Mouse (Mus musculus) heart, adult 2 months (tissue): ENCODE data around the gene Tlr12. TPM values are rescaled to one million over a fixed set of nuclear protein-coding genes. Genes with fewer than 3 reads are reported as not detected.
A peak's percentile ranks its signal among the peaks of the same experiment; 100 is the strongest.

Source experiments
- DNase-seq, 2 experiments: peaks; one replicate each; pipeline ENCODE4 v3.0.0; 2021
- H3K27ac ChIP-seq: fragments of 200-600 bp; 2 replicates; pipeline ENCODE4 v1.8.1; 2022
- H3K27me3 ChIP-seq: fragments of 200-500 bp; 2 replicates; pipeline ENCODE4 v1.6.1; 2012; ENCODE audit warnings: mild to moderate bottlenecking, low read length, inconsistent platforms, mixed read lengths; ENCODE audit not compliant: control insufficient read depth, insufficient read depth
- H3K36me3 ChIP-seq: fragments of 200-500 bp; 2 replicates; pipeline ENCODE4 v1.6.1; 2012; ENCODE audit warnings: low read length, inconsistent platforms; ENCODE audit not compliant: control insufficient read depth, insufficient read depth
- H3K4me1 ChIP-seq: fragments of 200-500 bp; 2 replicates; pipeline ENCODE4 v1.6.1; 2011; ENCODE audit warnings: low read length; ENCODE audit not compliant: control insufficient read depth, insufficient read depth
- H3K4me3 ChIP-seq: fragments of 200-600 bp; 2 replicates; pipeline ENCODE4 v1.8.1; 2022
- H3K79me2 ChIP-seq: fragments of 200-500 bp; replicated peaks from 2 replicates; pipeline ENCODE4 v1.6.1; 2012; ENCODE audit warnings: mild to moderate bottlenecking, inconsistent platforms, low read length, moderate library complexity, mixed read lengths; ENCODE audit not compliant: control insufficient read depth, insufficient read depth
- H3K9ac ChIP-seq: fragments of 200-500 bp; 2 replicates; pipeline ENCODE4 v1.6.1; 2012; ENCODE audit warnings: low read depth, mild to moderate bottlenecking, control low read depth, inconsistent platforms, low read length, mixed read lengths
- CTCF ChIP-seq: fragments of 200-600 bp; IDR thresholded peaks from 2 replicates; pipeline ENCODE4 v1.8.1; 2022; ENCODE audit warnings: antibody characterized with exemption, mild to moderate bottlenecking, moderate library complexity
- EP300 ChIP-seq: fragments of 200-500 bp; IDR thresholded peaks from 2 replicates; pipeline ENCODE4 v1.6.1; 2011; ENCODE audit warnings: low read depth, low read length, control low read depth; ENCODE audit not compliant: insufficient read depth
- POLR2A ChIP-seq: fragments of 200-500 bp; IDR thresholded peaks from 2 replicates; pipeline ENCODE4 v1.6.1; 2011; ENCODE audit warnings: mild to moderate bottlenecking, low read depth, low read length, control low read depth; ENCODE audit not compliant: insufficient read depth
- WGBS: fragments of 180-500 bp; shearing (Covaris S2); methylation state at CpG from one replicate; pipeline ENCODE4 v1.1.7; 2018; 5-methylcytosine and 5-hydroxymethylcytosine counted together
- intact Hi-C: fragments of 180-260 bp; cut with DNase I; formaldehyde crosslinking; loops from one replicate; pipeline ENCODE4 v1.15.1; 2025
- polyA plus RNA-seq: library from polyadenylated mRNA; depleted of rRNA; stranded (reverse); fragments of >200 nt; gene quantifications from 2 replicates; pipeline ENCODE4 v1.2.3, GENCODE M21; 2012
- total RNA-seq, 2 experiments: library from RNA; stranded (reverse); gene quantifications; 2 replicates each; pipeline ENCODE4 v1.2.3; 2021

The Tlr12 gene
- total and polyA plus RNA-seq, 3 experiments: 0.09 to 0.21 (median 0.10) TPM

DNA sequence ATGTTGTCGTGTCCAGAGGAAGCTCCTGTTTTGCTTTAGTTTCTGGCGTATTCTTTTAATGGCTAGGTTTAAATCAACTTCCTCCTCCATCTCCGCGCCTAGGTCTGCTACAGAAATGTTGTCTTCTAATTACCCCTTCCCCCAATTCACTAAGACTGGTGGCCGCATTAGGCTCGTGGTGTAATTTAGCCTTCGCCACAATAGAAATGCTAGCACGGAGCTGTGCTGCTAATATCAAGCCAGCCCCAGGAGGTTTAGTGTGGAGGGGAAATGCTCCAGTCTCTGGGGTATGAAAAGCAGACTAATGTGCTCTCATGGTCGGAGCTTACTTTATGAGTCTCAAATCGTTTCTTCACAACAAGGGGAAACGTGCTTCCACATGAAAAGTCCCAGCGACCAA is 37.0 kb upstream of the Tlr12 start:
- no peaks in the 10 kb centered on the region for H3K36me3 ChIP-seq
- peaks cover 2% of the 10 kb centered on the region; the same call in 1 of the 2 replicates for H3K4me1 ChIP-seq
- intact Hi-C loops: no loop called here
- H3K4me3 ChIP-seq: peak overlapping the region; percentile 64
- no peaks in the 10 kb centered on the region for H3K79me2 ChIP-seq
- no peak overlapping the region; the same call in 1 of the 2 replicates for H3K27ac ChIP-seq
- no peak for DNase-seq
- 15% methylated on average over 12 of the region's 12 CpGs for WGBS
- no peaks in the 10 kb centered on the region for H3K27me3 ChIP-seq
- TF ChIP-seq POLR2A: no peak
- no peak for TF ChIP-seq EP300
- H3K9ac ChIP-seq: peak overlapping the region; percentile 71

DNA sequence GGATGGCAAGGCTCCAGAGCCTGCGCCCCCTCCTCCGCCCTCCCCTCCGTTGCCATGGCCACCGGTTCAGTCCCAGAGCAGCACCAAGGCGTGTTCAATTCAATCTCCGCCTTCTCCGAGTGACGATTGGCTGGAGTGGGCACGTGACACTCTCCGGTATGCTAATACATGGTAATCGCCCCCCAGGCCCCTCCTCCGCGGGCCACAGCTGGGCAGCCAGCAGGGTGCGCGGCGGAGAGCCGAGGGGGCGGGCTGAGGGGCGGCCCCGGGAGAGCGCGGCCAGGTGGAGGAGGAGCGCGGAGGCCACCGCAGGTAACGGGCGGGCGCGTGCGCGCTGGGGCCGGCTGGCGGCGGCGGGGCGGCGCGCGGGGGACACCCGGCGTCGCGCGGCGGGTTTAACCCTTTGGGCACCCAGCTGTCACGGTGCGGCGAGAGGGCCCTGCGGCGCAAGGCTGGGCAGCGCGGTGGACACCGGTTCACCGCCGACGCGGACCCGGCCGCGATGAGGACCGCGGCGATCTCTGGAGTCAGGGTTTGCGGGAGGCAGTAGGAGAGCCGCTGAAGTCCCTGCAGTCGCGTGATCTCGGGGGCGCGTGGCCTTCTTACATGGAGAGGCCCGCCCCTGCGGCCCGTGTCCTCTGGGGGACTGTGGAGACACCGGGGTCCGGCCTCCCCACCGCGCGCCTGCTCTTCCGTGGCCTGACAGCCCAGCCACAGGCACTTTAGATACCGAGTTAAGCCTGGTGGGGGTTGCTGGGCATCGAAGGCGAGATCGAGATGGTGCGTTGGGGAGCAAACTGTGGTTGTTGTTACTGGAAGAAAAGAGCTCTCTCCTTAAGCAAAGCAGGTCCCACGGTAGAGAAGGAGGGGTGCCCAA is 36.3 kb upstream of the Tlr12 start, which contains the start of gene Phc2:
Phc2 (plus strand) TSS at position 198 of the 877 bp plus-strand sequence.
- TF ChIP-seq CTCF: peak; percentile 52
- no peak for TF ChIP-seq POLR2A
- no peak for TF ChIP-seq EP300
- under 1% methylated on average over 84 of the region's 85 CpGs for WGBS

DNA sequence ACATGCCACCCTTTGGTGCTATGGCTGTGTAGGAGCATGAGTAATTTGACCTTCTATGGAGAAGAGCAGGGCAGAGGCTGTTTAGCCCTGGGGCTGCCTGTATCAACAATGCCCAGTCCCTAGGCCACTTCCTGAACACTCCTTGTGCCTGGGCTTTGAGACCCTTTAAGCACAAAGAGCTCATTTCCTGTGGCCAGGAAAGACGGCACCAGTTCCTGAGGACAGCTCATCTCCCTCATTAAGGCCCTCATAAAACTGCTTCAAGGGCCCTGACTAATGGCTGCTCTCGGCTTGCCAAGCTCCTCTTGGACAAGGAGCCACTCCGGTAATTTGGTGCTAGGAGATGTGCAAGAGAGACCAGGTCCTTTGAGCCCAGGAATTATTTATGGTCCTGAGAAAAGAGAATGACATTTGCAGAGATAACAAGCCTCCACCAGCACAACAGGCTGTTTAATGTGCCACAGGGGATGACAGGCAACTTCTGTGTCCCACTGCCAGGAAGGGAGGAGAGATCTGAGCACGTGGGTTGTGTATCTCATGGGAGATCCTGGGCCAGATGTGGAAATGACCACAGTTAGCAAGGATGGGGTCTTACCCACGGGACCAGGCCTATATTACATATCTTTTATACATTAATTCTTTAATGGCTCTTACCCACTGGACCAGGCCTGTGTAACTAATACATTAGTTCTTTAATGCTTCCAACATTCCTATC is 34.3 kb upstream of the Tlr12 start:
- no peak for DNase-seq
- Histone ChIP-seq H3K4me1 (peaks cover 2% of the 10 kb centered on the region; the same call in 1 of the 2 replicates), H3K36me3 (no peaks in the 10 kb centered on the region), H3K4me3 (no peak overlapping the region), H3K9ac (no peak overlapping the region), H3K27me3 (no peaks in the 10 kb centered on the region), H3K27ac (no peak overlapping the region), H3K79me2 (no peaks in the 10 kb centered on the region)
- WGBS: 31% methylated on average over 5 of the region's 5 CpGs
- TF ChIP-seq CTCF (no peak), POLR2A (no peak), EP300 (no peak)
- intact Hi-C loops: no loop called here

More for the DNA sequence above, 36.3 kb upstream of the Tlr12 start, which contains the start of gene Phc2:
- H3K36me3 ChIP-seq: no peaks in the 10 kb centered on the region
- DNase-seq: peak; percentile 87 to 92
- H3K79me2 ChIP-seq: no peaks in the 10 kb centered on the region
- peaks cover 2% of the 10 kb centered on the region; the same call in 1 of the 2 replicates for H3K4me1 ChIP-seq
- no peaks in the 10 kb centered on the region for H3K27me3 ChIP-seq
- peak within 1 kb of the TSS; percentile 64 for H3K4me3 ChIP-seq
- H3K9ac ChIP-seq: peak within 1 kb of the TSS; percentile 71
- intact Hi-C loops: no loop called here
- no peak within 1 kb of the TSS; the same call in 1 of the 2 replicates for H3K27ac ChIP-seq

DNA sequence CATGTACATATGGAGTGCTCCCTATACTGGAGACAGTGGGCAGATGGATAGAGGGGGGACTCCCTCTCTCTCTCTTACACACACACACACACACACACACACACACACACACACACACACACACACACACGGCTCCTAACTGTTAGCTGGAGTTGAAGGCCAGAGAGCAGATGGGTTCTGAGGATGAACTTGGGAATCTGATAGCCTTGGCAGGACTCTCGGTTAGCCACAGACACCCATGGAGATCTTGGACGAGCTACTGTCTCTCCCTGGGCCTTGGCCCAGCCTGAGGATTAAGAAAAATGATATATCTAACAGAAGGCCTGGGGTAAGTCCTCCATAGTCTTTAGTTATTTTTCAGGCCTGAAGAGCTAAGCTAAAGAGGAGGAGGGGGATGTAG is 33.1 kb upstream of the Tlr12 start:
- DNase-seq: no peak
- 70% methylated on average over 3 of the region's 3 CpGs for WGBS
- TF ChIP-seq CTCF: no peak
- no peak for TF ChIP-seq POLR2A
- no peak for TF ChIP-seq EP300

DNA sequence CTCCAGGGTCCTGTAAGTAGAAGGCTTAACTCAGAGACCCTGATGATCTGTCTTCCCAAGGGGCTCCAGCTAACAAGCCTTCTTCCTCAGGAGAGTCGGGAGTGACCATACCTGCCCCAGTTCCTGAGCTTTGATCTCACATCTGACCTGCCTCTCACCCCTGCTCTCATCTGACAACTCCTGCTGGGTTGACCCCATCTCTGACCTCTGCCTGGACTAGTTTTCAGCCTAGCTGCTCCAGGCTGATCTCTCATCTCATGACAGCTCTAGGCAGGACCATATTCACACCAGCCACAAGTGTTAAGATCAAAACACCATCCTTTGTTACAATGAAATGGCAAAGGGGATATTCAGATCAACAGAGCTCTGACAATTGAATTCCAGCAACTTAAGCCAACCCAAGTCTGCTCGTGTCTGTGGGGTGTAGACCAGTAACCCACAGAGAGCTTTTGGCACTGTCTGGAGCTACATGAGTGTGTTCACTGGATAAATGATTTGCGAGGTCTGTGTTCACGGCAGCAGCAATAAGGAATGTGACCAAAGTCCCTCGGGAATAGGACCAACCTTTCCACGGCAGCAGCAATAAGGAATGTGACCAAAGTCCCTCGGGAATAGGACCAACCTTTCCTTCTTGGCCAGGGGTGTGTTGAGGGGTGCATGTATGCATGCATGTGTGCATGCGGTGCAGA is 30.3 kb upstream of the Tlr12 start:
- H3K79me2 ChIP-seq: no peaks in the 10 kb centered on the region
- WGBS: 65% methylated on average over 8 of the region's 8 CpGs
- no peak overlapping the region for H3K27ac ChIP-seq
- no peaks in the 10 kb centered on the region for H3K27me3 ChIP-seq
- no peaks in the 10 kb centered on the region for H3K36me3 ChIP-seq
- no peaks in the 10 kb centered on the region for H3K4me1 ChIP-seq
- H3K9ac ChIP-seq: no peak overlapping the region
- TF ChIP-seq CTCF (no peak), POLR2A (no peak)
- no peak overlapping the region for H3K4me3 ChIP-seq
- DNase-seq: no peak
- intact Hi-C loops: no loop called here

More for the DNA sequence above, 33.1 kb upstream of the Tlr12 start:
- no peaks in the 10 kb centered on the region for H3K79me2 ChIP-seq
- H3K27me3 ChIP-seq: no peaks in the 10 kb centered on the region
- intact Hi-C loops: no loop called here
- H3K36me3 ChIP-seq: no peaks in the 10 kb centered on the region
- no peak overlapping the region for H3K27ac ChIP-seq
- H3K9ac ChIP-seq: no peak overlapping the region
- H3K4me1 ChIP-seq: peaks cover 2% of the 10 kb centered on the region; the same call in 1 of the 2 replicates
- no peak overlapping the region for H3K4me3 ChIP-seq
